Mouse (Mus musculus): ENCODE measurements around the gene Prkra. TPM values are rescaled to one million over a fixed set of nuclear protein-coding genes. Genes with fewer than 3 reads are reported as not detected.

The Prkra gene
- 33.9 TPM for polyA plus RNA-seq (2015; fragmentation: Illumina TruSeq; extraction: RNeasy Lipid Tissue Mini Kit (QIAGEN cat#74804); ENCODE audit: low read depth, low replicate concordance)

DNA sequence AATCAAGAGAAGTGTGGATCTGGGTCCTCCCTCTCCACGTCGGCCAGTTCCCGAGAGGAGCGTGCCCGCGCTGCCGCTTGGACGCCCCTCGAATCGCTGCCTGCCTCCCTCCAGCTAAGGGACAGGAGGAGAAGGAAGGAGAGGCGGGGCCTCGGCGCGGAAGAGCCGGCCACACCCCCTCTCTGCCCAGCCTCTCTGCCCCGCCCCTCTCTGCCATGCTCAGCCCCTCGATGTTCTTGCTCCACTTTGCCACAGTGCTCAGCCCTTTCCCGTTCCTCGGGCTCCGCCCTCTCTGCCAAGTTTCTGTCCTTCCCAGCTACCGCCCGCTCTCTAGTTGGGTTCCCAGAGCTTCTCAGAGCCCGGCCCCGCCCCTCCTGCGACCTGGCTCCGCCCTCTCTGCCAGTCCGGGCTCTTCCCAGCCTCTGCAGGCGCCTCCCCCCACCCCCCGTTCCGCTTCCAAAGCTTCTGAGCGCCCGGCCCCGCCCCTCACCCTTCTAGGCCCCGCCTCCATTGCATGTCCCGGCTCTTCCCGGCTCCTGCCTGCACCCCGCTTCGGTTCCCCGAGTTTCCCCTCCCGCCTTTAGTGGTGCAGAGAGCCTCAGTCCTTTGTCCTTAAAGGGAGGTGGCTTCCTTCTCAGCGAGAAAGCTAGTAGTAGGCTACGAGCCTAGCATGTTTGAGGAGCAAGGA is at the start of gene Prkra, which contains the start of gene Pjvk:
Prkra (minus strand) TSS at position 133 of the 688 bp plus-strand sequence.
Pjvk (plus strand) TSS at position 594 of the 688 bp plus-strand sequence.

DNA sequence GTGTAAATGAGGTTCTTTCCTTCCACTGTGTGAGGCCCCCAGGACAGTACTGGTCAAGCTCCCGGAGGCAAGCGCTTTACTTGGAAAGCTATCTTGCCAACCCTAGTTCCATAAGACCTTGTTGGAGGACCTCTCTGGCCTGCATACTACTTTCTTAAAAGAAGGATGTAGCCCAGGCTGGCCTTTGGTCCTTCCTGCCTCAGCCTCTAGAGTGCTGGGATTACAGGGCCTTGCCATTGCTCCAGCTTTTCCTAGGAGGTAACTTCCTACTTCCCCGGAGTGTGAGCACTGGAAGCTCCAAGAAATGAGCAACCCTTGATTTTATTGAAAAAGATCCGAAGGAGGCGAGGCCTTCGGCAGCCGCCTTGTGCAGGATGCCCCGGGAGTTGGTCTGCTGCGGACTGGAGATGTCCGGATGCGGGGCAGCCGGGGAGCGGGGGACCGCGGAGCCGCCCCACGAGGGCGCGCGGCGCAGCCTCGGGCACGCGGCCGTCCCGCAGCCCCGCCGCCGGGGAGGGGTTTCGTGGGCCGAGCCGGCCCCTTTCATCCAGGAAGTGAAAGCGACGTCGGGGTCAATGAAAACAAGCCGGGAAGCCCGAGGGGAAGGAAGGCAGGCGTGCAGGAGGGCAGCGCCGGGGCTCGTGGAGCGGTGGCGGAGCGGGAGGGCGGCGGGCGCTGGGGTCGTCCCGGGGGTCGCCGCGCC is 27.1 kb upstream of the Prkra start, which contains the start of gene Plekha3:
Plekha3 (plus strand) TSS at position 557 of the 703 bp plus-strand sequence.

DNA sequence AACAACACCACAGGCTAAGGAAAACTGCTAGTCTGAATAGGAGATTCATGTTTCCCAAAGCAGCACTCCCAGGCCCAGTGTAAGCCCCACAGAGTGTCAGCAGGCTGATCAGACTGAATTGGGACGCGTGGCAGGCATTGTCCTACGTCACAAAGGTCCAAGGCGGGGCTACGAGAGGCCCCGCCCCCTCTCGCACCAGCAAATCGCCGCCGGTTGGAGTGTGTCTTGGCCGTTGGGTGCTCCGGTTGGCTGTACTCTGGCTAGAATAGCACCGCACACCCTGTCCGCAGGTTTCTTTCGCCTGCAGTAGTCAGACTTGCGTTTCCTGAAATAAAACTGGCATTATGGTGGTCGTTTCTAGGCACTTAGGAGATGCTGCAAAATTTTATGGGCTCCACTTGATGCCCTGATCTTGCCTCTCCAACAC is 25.2 kb upstream of the Prkra start, which contains the start of gene Fkbp7:
Fkbp7 (minus strand) TSS at position 151 of the 427 bp plus-strand sequence.

Other genes with a start within 250 kb of the Prkra start
- gene Osbpl6, start 241.5 kb downstream of the Prkra start, polyA plus RNA-seq (2015; fragmentation: Illumina TruSeq; extraction: RNeasy Lipid Tissue Mini Kit (QIAGEN cat#74804); ENCODE audit: low read depth, low replicate concordance) = 26.3 TPM
- not detected for gene Pjvk, start 461 bp upstream of the Prkra start, polyA plus RNA-seq (2015; fragmentation: Illumina TruSeq; extraction: RNeasy Lipid Tissue Mini Kit (QIAGEN cat#74804); ENCODE audit: low read depth, low replicate concordance)
- 7.1 TPM for gene Fkbp7, start 25.1 kb upstream of the Prkra start, polyA plus RNA-seq (2015; fragmentation: Illumina TruSeq; extraction: RNeasy Lipid Tissue Mini Kit (QIAGEN cat#74804); ENCODE audit: low read depth, low replicate concordance)
- gene Plekha3, start 27.3 kb upstream of the Prkra start, polyA plus RNA-seq (2015; fragmentation: Illumina TruSeq; extraction: RNeasy Lipid Tissue Mini Kit (QIAGEN cat#74804); ENCODE audit: low read depth, low replicate concordance) = 35.8 TPM

All from brain, adult 10 weeks (tissue).